Mouse (Mus musculus) thymus, postnatal 4 days (tissue): Measurements from ENCODE around the gene Zfp771.
A peak's percentile ranks its signal among the peaks of the same experiment; 100 is the strongest.

Source experiments
- DNase-seq: peaks from one replicate; pipeline ENCODE4 v3.0.0; 2021

Zfp771 gene

DNA sequence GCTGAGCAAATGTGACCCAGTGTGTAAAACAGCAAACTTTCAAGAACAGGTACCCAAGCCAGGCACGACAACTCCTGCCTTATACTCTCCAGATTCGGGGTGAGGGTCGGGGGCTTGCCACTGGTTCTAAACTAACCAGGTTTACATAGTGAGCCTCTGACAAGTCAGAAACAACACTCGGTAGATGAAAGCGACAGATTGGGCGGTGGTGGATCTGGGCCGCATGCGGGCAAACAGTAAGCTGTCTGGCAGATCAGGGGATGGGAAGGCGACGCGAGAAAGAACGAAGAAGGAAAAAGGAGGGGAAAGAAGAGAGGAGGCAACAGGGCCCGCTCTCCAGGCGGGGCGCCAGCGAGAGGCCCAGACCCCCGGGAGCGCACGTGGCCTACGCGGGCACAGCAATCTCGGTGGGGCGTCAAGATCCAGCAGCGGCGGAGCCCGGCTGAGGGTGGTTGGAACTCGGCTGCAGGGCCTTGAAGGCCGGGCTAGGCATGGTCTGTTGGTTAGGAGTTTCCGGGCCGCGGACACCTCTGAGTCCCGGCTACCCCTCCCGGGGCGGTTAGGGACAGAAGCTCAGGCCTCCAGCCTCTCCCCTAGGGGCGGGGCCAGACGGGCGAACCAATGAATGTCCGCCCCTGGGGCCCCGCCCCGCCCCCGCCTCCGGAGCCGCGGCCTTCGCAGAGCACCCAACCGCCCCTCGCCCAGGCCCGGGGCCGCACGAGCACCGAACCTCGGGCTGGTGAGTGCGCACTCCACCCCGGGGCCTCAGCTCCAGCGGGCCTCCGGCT lies at the start of gene Zfp771:
Zfp771 (plus strand) TSS at position 405 of the 788 bp plus-strand sequence.
- DNase-seq = peak; percentile 97

DNA sequence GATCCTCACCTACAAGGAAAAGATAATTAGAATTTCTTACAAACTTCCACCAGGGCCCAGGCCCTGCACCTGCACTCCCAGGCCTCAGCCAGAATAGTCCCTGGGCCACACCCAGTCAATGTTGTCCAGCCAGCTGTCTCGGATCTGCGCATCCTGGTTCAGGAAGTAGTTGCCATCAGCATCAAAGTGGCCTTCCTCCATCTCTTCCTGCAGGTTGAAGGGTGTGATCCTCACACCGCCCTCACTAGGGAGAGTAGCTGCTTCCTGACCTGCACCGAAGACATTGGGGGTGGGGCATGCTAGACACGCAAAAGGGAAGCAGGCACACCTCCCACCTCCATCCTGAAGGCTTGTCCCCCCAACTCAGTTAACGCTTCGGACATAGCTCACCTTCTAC lies 49.4 kb upstream of the Zfp771 start:
- DNase-seq = no peak

DNA sequence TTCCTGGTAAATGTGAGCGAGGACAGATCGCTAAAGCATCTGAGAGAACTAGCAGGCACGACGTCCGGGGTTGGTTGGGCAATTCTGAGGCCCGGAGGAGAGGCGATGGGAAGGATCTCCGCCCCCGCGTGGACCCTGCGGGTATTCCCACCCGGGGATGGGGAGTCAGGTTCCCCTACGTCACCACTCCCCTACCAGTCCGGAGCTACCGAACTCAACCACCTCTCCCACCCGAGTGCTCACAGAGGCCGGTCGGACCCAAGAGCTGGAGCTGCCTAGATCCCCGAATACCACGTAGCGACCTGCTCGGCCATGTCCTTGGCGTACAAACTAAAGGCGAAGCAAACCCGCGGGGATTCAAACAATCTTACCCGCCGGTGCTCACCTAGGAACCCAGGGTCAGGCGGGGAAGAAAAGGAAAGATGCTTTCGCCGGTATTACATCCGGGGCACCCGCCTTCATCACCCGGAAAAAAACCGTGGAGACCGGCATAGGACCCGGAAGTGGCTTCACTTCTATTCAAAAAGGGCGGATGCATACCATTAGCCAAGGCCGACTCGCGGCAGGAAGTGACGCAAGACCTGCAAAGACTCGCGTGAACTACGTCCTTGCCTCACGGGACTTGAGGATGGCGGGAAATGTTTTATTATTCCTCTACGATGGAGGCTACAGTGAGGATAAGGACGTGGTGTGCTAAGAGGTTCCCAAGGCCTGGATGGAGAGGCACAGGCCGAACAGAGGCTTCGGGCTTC lies 48.4 kb upstream of the Zfp771 start, which contains the start of gene Cd2bp2:
Cd2bp2 (minus strand) TSS at position 507 of the 752 bp plus-strand sequence.
- peak; percentile 91 for DNase-seq

DNA sequence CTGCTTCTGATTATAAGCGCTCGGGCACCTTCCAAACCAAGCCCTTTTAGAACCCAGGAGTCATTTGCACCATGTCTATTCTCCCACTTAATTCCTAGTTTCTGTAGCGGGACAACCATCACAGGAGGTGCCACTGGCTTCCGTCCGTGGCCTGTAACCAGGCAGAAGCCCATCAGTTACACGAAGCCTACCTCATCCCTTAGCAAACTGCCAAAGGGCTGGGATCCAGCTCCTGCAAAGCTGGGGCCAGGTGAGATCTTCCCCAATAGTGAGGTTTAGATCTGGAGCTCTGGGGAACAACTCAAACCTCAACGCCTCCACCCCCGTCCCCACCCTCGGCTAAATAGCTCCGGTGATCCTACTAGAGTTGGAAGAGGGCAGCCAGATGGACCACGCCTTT lies 47.6 kb upstream of the Zfp771 start:
- no peak for DNase-seq

DNA sequence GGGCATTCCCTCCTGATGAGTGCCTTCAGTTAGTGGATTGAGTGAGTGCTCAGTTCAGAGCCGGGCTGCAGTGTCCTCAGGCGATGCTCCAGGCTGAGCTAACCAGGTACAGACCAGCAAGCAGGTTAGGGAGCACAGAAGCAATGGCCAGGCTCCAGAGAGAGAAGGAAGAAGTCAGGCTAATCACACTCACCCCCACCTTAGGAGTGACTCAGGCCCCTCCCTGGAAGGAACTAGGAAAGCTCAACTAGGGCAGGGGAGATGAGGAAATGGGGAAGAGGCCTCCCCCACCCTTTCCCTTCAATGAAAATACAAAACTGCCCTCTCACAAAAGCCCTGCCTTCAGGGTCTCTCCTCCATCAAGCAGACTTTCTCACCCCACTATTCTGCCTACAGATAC lies 37.5 kb upstream of the Zfp771 start:
- DNase-seq = no peak

DNA sequence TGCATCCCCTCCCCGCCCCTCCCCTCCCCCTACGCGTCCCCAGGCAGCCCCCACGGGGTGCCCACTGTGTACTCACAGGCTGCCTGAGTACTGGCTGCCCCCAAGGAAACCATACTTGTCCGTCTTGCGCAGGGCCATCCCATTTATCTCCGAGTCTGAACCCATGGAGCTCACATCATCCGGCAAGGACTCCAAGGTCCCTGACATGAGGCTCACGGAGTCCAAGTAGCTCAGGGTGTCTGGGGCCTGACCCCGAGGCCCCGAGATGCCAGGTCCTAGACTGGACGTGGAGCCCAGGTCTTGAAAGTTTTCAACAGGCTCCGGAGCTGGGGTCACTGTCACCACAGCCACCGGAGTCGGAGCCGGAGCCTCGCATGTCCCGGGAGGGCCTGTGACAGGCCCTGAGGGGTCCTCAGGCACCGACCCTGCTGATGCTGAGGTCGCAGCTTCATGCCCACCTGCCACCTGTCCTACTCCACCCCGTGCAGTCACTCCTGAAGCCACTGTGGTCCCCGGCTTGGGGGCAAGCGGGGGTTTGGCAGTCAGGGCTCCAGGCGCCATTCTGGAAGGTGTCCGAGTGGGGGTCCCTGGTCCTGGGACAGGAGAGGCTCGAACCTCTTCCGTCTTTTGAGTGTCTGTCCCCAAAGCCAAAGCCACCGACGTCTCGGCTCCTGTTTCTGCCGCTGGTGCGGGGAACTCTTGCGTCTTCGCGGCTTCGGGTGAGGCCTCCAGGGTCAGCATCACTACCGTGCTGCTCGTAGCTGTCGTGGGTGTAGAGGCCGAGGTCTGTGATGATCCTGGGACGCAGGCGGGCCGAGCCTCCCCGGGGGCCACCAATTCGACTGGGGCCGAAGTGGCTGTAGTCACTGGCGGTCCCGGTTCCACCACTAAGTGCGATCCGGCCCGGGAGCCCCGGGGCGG lies 36.4 kb upstream of the Zfp771 start:
- DNase-seq = no peak

DNA sequence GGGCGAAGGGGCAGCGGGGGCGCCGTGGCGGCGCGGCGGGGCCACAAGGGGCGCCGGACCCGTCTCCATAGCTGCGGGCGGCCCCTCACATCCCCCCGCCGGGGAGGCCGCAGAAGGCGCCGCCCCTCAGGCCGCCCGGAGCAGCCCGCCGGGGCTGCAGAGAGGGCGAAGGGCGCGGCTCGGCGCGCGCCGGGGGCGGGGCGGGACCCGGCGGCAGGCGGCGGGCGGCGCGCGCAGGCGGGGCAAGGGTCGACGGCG lies 35.9 kb upstream of the Zfp771 start, which contains the start of gene Tbc1d10b:
Tbc1d10b (minus strand) TSS at position 174 of the 258 bp plus-strand sequence.
- DNase-seq = no peak

DNA sequence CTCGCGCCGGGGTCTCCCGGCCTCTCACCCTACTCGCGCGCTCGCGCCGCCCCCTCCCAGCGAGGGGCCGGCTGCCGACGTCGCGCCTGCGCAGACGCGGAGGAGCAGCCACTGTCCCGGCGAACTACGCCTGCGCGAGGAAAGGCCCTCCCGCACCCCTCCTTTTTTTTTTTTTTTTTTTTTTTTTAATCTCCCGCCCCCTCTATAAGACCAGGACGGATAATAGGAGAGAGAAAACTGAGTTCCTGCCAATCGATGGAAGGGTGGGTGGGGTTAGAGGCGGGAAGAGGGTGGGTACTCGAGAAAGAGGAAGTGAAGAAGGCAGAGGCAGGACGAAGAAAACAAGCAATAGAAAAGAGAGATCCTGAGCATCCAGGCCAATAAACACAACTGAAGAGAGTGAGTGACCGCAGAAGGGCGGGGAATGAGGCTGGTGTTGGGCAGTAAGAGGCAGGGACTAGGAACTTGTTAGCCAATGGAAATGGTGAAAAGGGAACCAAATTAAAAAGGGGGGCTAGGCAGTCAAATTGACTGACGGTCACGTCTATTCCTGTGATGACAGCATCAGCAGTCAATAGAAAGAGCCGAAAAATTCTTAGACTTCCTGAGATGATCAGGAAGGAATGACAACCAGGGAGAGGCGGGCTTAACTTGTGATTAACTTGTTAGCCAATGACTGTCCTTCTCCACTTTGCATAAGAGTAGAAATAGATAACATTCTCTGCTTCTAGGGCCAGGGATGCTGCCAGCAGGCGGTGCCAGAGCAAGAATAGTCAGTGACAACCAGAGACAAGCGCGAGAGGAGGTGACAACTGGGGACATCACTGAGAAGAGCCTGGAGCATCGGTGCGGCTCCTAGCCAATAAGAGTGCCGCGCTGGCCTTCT lies 35.3 kb upstream of the Zfp771 start, which contains the start of gene Mylpf:
Mylpf (plus strand) TSS at position 338 of the 886 bp plus-strand sequence.
- DNase-seq = peak; percentile 98

DNA sequence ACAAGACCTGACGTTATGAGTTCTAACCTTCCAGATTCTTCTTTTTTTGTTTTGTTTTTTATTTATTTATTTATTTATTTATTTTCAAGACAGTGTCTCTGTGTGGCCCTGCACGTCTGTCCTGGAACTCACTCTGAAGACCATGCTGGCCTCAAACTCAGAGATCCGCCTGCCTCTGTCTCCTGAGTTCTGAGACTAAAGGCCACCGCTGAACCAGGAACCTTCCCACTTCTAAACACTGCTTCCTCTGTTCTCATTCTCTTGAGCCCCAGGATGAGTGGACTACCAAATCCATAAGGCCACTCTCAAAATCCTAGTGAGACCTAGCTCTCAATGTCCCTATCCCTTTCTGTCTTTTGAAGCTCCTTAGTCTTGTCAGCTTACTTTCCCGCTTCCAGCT lies 34.2 kb upstream of the Zfp771 start:
- no peak for DNase-seq

DNA sequence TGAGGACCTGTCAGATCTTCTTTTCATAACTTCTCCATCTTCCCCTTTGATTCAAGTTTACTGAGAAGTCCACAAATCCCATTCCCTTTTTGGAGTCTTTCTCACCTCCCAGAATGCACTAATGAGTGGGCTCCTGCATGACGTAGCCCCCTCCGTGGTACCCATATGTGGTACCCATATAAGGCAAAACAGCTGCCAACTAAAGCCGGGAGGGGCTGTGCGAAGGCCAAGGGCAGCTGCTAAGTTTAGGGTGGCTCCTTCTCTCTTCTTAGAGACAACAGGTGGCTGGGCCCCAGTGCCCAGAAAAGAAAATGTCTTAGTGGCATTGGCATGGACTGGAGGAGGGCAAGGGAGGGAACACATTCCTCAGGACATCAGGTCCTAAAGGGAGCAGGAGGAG lies 33.8 kb upstream of the Zfp771 start:
- DNase-seq = peak; percentile 59

DNA sequence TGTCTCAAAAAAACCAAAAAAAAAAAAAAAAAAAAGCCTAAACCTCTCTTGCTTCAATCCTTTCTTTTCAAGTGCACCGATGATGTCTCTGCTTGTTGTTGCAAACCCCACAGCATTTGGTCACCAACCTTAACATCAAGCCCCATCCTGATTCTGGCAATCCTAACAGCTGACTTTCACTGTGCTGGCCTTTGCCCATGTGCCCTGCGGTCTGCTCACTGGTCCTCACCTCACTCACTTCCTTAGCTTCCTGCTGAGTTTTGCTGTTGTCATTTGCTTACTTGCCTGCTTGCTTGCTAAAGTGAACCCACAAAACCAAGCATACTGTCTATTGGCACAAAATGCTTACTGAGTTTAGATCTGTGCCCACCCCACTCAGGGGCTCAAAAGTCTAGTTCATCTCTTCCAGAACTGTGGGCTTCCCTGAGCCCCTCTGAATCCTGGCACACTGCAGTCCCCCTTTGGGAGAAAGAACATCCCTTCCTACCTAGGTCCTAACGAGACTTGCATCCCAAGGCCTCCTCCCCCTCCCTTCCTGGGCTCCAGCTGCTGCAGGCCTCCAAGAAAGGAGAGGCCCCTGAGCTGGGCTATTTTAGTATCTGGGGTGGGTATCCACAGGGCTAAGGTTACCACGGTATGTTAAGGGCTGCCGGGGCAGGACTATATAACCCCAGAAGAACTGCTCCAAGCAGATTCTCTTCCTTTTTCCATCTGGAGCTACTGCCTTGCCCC lies 32.9 kb upstream of the Zfp771 start:
- no peak for DNase-seq

DNA sequence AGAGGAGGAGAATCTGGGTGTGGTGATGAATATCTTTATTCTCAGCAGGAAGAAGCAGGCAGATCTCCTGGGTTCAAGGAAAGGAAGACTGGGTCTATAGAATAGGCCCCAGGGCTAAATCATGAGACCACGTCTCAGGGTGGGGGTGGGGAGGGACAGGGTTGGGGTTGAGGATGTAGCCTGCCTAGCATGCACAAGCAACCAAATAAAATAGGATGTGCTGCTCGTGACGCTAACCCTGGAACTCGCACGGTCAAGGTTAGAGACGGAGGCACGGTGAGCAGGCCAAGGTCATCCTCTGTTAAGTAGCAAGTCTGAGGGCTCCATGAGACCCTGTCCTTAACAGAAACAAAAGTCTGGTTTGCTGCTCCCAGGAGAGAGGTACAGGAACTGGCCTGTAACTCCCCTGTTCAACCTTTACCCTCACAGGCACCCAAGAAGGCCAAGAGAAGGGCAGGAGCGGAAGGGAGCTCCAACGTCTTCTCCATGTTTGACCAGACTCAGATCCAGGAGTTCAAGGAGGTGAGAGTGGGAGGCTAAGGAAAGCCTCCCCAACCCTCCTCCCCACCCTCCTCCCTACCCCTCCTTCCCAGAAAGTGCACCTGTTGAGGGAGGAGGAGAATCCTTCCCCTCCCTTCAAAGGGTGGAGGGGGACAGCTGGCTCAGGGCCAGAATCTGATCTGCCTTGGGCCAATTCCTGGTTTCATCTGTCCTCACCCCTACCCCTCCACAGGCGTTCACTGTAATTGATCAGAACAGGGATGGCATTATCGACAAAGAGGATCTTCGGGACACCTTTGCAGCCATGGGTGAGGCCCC lies 31.4 kb upstream of the Zfp771 start:
- DNase-seq = no peak

DNA sequence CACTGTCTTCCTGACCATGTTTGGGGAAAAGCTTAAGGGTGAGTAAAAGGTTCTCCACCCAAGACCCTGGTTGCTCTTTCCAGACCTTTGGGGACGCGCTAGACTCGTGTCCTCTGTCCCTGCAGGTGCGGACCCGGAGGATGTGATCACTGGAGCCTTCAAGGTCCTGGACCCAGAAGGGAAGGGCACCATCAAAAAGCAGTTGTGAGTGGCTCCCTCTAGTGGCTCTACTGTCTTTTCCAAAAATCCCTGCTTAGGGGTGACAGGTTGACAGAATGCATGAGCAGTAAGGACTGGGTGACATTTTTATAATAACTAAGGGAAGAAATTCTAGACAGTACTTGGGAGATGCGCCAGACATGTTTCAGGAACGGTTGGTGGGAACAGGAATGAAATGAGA lies 30.6 kb upstream of the Zfp771 start:
- DNase-seq = peak; percentile 65

DNA sequence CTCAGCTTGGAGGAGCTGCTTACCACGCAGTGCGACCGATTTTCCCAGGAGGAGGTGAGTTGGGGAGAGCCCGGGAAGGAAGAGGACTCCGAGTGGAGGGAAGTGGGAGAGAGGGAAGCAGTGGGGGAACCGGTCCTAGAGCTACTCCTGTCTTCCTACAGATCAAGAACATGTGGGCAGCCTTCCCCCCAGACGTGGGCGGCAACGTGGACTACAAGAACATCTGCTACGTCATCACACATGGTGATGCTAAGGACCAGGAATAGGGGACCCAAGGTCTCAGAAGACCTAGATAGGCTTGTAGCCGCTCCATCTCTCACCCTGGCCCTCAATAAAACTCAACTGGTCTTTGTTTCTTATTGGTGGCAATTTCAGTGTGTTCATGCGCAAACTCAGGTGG lies 30.1 kb upstream of the Zfp771 start:
- no peak for DNase-seq

DNA sequence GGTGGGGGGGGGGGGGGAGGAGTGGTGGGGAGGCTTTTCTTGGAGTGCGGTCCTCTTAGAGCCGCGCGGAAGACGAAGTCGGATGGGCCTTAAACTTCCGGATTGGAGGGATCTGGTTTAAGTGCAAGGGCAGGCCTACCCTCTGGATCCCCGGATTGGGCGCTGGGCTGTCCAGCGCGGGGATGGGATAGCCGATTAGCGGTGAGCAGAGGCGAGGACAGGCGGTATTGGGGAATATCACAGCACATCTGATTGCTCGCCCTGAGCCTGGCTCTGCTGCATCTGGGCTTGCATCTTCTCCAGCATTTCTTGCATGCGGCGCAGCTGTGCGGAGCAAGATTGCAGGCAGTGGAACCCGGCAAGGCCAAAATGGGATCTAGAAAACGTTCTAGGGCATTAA lies 29.6 kb upstream of the Zfp771 start:
- DNase-seq = no peak

DNA sequence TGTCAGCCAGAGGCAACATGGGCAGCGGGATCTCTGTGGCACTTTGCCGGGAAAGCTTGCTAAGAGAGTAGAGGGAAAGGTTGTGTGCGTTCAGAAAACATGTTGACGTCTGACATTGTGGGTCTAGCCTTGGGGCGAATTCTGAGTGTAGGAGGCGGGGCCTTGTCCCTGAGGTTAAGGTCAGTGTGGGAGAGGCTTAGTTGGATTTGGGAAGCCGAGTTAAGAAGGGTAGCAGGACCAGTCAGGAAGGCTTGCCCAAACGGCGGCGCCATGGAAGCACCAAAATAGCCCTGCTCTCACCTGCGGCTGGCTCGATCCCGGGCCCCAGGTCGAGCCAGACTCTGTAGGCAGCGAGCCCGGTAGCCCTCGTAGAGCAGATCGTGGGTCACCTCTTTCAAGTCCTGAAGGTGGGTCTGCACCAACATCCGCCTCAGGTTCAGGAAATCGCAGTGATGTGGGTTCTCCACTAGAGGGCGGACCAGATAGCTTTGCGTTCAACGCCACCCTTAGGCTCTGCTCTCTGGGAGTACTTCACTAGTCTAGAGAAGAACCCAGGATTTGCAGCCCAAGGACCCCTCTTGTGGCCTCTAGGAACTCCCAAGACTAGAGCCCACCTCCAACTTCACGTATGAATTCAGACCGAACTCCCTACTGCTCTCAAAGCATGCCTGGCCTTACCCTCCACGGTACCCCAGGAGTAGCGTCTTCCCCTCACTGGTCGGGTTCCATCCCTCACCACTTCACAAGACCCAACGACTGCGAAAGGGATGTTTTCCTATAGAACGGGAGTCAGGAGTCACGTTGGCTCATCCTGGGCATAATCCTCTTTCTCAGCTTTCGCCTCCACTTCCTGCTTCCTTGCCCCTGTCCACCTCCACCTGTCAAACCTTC lies 28.8 kb upstream of the Zfp771 start:
- DNase-seq = peak; percentile 76

DNA sequence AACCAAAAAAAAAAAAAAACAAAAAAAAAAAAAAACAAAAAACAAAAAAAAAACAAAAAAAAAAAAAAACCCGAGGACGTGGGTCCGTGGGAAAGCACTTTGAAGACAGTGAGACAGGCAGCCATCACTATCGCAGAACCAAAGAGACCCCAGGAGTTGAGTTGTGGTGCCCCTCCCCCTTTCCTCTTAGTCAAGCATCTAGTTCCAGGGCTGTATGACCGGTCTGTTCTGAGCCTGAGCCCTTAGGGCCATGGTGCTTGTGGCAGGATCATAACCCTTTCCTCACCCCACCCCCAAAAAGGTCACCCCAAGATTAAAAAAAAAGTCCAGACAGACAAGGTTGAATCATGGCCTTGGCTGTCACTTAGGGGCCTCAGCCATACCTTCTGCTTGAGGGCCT lies 27.8 kb upstream of the Zfp771 start:
- DNase-seq = no peak

DNA sequence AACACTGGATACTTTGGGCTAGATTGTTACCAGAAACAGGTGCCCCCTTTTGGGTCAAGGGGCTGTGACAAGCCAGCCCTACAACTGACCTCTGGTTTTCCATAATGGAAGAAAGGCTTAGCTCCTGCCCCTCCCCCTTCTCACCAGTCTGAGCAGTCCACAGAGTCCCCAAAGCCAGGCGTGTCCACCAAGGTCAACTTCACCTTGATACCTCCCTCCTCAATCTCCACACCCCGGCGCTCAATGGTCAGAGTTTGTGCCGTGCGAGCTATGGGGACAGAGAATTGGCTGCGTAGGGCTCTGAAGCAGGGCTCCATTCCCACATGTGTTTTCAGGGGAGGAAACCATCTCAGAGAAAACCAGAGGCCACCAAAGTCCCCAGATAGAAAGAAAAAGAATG lies 26.6 kb upstream of the Zfp771 start:
- peak; percentile 45 for DNase-seq

DNA sequence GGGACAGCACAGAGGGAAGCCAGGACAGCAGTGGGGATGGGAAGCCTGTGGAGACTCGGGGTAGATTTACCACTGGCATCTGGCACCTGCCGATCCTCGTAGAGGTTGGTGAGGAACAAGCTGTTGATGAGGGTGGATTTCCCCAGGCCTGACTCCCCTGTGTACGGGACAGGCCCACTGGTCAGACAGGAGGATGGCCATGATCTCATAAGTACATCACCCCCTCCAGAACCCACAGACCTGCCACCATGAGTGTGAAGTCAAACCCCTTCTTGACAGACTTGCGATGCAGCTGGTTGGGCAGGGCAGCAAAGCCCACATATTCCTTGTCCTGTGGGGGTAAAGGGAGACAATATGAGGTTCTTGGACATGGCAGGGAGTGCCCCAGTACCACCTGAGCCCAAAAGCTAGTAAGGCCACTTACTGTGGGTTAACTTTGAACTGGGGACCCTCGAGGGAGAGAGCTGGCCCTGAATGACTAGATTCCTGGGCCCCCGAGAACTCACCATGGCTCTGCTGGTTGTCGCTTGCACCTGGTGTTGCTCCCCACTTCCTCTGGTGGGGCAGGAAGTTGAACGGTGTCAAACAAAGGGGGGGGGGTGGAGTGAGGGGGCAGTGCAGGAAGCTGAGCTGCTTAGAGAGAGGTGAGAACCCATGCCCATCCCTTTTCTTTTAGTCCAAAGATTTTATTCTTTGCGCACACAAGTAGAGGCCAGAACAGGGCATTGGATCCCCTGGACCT lies 26.0 kb upstream of the Zfp771 start:
- peak; percentile 81 for DNase-seq
